Mouse (Mus musculus) frontal cortex, adult (tissue): ENCODE results near the gene Senp1.

Experiments used
- ATAC-seq: cut with Nextera tagmentation; 2 replicates; pipeline ENCODE4 v1.9.2; 2017; ENCODE audit warnings: mild to moderate bottlenecking, moderate library complexity, mixed read lengths; ENCODE audit not compliant: low TSS enrichment

The Senp1 gene

GRCm38 (mm10) chr15:98002113-98002990 is 91.2 kb downstream of the Senp1 start:
- no peak for ATAC-seq

GRCm38 (mm10) chr15:98001321-98002112 is 92.0 kb downstream of the Senp1 start:
- no peak for ATAC-seq

GRCm38 (mm10) chr15:97999991-98000390 is 93.6 kb downstream of the Senp1 start:
- no peak for ATAC-seq

GRCm38 (mm10) chr15:97999546-97999945 is 94.0 kb downstream of the Senp1 start:
- ATAC-seq = no peak

GRCm38 (mm10) chr15:97996716-97997256 is 96.8 kb downstream of the Senp1 start:
- ATAC-seq = no peak

- ATAC-seq = peak; percentile 98
These were observed 100.7 kb downstream of the Senp1 start for GRCm38 (mm10) chr15:97992712-97993286.

- no peak for ATAC-seq
These were observed 101.4 kb downstream of the Senp1 start for GRCm38 (mm10) chr15:97992027-97992711.

- ATAC-seq = no peak
These were observed 102.2 kb downstream of the Senp1 start for GRCm38 (mm10) chr15:97991285-97991895.

- no peak for ATAC-seq
These were observed 102.8 kb downstream of the Senp1 start for GRCm38 (mm10) chr15:97990721-97991120.

GRCm38 (mm10) chr15:97990124-97990523 is 103.4 kb downstream of the Senp1 start:
- ATAC-seq = no peak

- no peak for ATAC-seq
These were observed 104.0 kb downstream of the Senp1 start for GRCm38 (mm10) chr15:97989544-97989943.
